Mouse (Mus musculus) liver, adult 2 months (tissue): ENCODE measurements at regions not wholly inside any gene's neighbourhood (a gene's known extent, or its start where the extent isn't known, plus 50 kb on each side); places are given as distances from the start of the nearest gene placed in this dataset.

Experiments
- CTCF ChIP-seq: fragments of 200-500 bp; IDR thresholded peaks from 2 replicates; pipeline ENCODE4 v1.5.1; 2011; ENCODE audit warnings: low read depth, low read length, control low read depth
- POLR2A ChIP-seq: fragments of 200-500 bp; IDR thresholded peaks from 2 replicates; pipeline ENCODE4 v1.6.1; 2011; ENCODE audit warnings: low read length, control low read depth; ENCODE audit not compliant: insufficient read depth; ENCODE audit errors: extremely low read depth

DNA sequence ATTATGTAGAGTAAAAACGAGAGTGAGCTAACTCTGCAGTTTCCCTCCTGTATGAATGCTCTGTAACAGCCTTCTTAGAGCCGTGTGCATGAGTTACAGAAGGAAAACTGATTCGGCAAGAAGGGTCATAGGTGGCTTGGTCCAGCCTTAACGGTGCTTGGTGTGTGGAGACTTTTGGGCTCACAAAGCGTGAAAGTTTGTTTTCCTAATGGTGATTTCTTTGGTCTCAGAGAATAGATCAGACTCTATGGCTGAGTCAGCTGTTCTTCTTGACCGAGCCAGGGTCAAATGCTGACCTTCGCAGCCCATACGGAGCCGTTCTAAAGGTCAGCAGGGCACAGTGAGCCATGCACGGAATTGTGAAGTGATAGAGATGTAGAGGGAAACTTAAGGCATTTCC is 294.1 kb upstream of the Mon1b start:
- TF ChIP-seq CTCF (no peak), POLR2A (no peak)
